Mouse (Mus musculus): ENCODE data around the gene Emcn.

Emcn gene

DNA sequence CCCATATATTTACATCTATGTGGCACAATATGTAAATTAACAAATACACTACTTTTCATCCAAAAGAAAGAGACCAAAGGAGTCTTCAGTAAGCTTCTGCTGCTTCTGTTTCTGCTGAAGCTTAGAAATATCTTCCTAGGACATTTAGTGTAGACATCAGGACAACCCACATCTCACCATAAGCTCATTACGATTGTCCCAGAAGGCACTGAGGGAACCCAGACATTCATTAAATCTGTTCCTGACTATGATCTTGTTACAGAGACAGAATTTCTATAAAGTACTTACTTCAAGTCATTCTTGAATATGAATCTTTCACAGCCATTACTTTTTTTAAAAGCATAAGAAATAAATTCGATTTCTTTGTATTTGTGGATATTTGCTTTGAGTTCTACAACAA is 41.4 kb downstream of the Emcn start:
- intact Hi-C loops (cut with DNase I) = no loop called here

DNA sequence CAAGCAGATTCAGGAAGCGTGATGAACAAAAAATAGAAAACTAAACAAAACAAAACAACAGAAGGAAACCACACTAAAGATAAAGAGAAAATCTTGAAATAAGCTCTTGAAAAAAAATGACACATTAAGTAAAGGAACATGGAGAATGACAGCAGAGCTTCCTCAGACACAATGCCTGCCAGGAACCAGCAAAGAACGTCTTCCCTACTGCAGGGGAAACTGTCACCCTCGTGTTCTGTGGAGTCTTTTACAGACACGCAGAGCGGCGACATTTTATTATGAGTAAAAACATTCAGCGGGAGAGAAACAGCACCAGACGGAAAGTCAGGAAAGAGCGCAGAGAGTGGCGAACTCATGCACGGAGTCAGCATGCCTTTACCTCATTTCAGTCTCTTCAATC is 54.7 kb downstream of the Emcn start:
- intact Hi-C loops (cut with DNase I) = no loop called here

DNA sequence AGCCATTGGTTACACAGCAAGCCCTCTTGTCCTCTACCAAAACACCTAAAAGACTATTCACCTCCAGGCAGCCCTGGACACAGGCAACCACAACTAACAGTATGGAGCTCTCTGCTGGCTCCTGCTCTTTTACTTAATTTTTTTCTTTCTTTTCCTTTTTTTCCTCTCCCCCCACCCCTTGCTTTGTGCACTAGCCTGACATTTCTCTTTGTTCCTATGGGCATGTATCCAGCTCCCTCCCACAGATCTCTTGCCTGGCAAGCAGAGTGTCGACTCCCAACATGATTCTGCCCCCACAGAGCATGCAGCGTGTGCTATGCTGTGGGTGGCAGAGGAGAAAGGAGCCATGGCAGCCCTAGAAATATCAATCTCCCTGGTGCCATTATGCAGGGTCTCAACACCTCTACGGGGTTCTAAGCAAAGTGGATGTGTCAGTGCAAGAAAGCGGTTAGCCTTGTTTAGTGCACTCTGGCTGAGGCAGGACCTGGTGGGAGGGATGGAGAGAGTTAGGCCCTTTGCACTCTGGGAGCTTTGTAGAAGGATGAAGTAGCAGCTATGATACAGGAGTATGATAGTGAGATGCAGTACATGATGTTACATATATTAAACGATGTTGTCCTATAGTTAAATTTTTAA is 74.7 kb downstream of the Emcn start:
- intact Hi-C loops (cut with DNase I) = no loop called here

DNA sequence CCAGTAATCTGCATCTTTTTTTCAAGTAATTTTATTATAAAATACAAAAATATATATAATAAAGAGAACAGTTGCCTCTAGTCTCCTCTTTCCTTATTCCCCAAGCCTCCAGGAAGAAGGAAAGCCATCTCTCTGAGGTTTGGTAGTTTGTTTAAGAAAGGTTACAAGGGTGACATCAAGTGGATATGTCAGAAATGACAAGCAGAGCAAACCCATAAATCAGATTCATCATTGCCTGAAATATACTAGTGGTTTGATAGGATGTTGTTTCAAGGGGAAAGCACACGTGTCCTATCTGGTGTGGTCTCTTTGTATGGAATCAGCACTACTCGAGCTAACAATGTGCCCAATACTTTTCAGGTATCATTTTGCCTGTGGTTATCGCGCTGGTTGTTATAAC is 77.8 kb downstream of the Emcn start:
- intact Hi-C loops (cut with DNase I) = no loop called here

DNA sequence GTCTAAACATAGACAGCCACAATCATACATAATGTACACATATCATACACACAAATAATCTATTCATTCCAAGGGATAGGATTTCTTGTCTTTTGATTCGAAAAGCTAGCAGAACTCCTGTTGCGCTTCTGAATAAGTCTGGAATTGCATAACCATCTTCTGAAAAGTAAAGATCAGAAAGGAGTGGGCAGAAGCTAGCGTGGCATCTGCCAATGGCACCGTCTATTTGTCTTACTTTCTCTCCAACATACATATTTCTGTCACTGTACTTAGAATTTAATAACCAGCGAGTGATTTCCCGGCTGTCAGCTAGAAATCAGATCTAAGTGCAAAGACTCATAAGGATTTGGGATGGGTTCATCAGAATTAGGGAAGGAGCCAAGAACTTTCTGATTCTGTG is 88.6 kb downstream of the Emcn start:
- intact Hi-C loops (cut with DNase I) = no loop called here

DNA sequence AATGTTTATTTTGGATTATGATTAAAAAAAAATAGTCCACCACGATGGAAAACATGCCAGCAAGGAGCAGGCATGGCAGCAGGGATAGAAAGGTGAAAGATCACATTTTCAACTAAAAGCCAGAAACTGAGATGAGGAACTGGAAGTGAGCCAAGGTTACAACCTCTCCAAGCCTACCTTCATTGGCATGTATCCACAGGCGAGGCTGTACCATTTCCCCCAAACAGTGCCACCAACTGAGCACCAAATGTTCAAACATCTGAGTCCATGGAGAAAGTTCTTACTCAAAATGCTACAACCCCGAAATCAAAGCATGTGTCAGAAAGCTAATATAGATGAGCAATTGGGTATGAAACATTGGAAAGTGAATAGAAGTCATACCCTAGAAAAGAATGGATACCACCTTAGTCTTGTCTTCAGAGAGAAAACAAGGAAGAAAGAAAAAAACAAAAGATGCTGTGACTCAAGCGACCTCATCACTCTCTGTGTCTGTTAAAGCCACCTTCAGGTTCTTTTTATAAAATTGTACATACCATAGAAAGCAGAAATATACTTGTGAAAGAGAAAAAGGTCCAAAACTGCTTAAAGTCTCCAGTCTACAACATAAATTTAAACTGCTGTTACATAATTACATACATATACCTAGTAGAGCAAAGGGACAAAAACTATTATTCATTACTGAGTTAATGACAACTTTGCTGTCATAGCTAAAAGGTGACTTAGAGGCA is 124.2 kb downstream of the Emcn start:
- intact Hi-C loops (cut with DNase I) = no loop called here

DNA sequence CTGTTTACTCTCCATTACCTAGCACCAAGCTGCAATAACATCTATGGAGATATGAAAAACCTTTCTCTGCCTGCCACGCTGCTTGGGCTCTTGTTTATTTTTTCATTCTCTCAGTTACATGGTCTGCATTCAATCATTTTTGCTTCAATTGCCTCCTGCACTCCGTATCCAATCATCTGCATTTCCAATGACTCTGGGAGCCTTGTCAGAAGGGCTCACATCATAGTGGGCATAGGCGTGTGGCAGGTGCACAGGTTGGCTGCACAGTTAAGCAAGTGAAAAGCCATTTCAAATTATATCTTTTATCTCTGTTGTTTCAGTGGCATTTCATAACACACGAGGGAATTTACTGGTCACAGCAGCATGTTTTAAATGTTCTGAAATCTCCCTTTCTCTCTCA is 125.1 kb downstream of the Emcn start:
- intact Hi-C loops (cut with DNase I) = no loop called here

DNA sequence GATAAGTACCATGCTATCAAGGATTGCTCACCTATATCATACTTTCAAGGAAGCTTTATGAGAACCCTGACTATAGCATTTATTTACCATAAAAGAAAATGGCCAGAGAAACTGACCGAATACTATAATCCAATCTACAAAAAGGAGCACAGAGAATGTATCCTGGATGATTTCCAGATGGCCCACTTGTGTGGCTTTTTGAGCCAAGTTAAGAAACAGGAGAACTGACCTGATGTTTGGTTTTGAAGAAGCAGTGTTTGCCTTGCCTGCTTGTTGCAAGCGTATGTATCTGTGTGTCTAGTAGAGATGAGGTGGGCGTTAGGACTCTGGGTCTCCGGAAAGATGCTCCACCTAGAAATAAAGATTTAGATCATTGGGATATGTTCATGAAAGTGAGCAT is 125.9 kb downstream of the Emcn start:
- intact Hi-C loops (cut with DNase I) = no loop called here

- intact Hi-C loops (cut with DNase I) = no loop called here
Measured at GRCm38 (mm10) chr3:137467386-137467785, 126.5 kb downstream of the Emcn start.

- intact Hi-C loops (cut with DNase I) = no loop called here
Measured at GRCm38 (mm10) chr3:137472145-137472544, 131.3 kb downstream of the Emcn start.

DNA sequence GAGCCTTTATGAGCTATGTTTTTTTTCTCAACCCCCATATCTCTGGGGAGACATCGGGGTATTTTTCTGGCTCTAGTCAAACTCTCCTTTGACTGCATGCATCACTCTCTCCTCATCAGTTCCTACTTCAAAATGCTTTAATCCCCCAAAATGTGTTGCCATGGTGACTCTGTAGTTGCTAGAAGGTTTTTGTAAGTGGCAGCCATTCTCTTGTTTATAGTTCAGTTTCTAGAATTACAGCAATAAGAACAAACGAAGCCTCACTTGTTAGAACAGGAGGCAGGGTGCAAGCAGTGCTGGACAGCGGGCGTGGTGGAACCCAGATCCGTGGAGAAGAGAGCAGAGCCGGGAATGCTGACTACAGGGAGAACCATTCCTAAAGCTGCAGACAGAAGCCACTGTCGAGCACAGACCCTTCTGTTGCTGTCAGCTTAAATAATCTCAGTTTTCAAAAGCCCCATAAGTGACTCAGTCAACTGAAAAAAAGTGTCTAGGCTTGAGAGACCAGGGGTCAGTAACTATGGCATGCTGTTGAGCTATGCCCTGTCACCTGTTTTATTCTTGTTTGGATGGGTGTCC is 139.0 kb downstream of the Emcn start:
- intact Hi-C loops (cut with DNase I) = no loop called here

GRCm38 (mm10) chr3:137481157-137481556 is 140.3 kb downstream of the Emcn start:
- intact Hi-C loops (cut with DNase I) = no loop called here

Measured in adrenal gland (tissue).